Mouse (Mus musculus) limb, embryonic 10.5 days (tissue): ENCODE data around the gene Rpl3. TPM values are rescaled to one million over a fixed set of nuclear protein-coding genes. Genes with fewer than 3 reads are reported as not detected.
A peak's percentile ranks its signal among the peaks of the same experiment; 100 is the strongest.

Experiments used
- DNase-seq: peaks from one replicate; pipeline ENCODE4 v3.0.0-alpha.2; 2017; ENCODE audit warnings: low spot score
- H3K27ac ChIP-seq: fragments of 300-500 bp; sonication (generic); 2 replicates; pipeline ENCODE4 v1.5.1; 2016; ENCODE audit warnings: mild to moderate bottlenecking
- H3K27me3 ChIP-seq: fragments of 300-500 bp; sonication (generic); 2 replicates; pipeline ENCODE4 v1.6.1; 2016; ENCODE audit warnings: low read depth, mild to moderate bottlenecking; ENCODE audit not compliant: poor library complexity, severe bottlenecking
- H3K36me3 ChIP-seq: fragments of 300-500 bp; sonication (generic); 2 replicates; pipeline ENCODE4 v1.6.1; 2016; ENCODE audit warnings: mild to moderate bottlenecking, moderate library complexity
- H3K4me1 ChIP-seq: fragments of 300-500 bp; sonication (generic); 2 replicates; pipeline ENCODE4 v1.6.1; 2016
- H3K4me3 ChIP-seq: fragments of 300-500 bp; sonication (generic); 2 replicates; pipeline ENCODE4 v1.5.1; 2016; ENCODE audit warnings: mild to moderate bottlenecking, moderate library complexity
- H3K9me3 ChIP-seq: fragments of 300-500 bp; sonication (generic); replicated peaks from 2 replicates; pipeline ENCODE4 v1.6.1; 2016; ENCODE audit warnings: mild to moderate bottlenecking
- WGBS: fragments of 180-500 bp; shearing (Covaris S2); methylation state at CpG from one replicate; pipeline ENCODE4 v1.1.7; 2016; 5-methylcytosine and 5-hydroxymethylcytosine counted together
- polyA plus RNA-seq: library from polyadenylated mRNA; unstranded; fragments of >200 nt; fragmentation: Nextera tagmentation; extraction: Ambion mirVana; gene quantifications from 2 replicates; pipeline ENCODE4 v1.2.1, GENCODE M21; 2016

Rpl3 gene
- polyA plus RNA-seq, 1 experiment from 2014 or later: 1,077 TPM

DNA sequence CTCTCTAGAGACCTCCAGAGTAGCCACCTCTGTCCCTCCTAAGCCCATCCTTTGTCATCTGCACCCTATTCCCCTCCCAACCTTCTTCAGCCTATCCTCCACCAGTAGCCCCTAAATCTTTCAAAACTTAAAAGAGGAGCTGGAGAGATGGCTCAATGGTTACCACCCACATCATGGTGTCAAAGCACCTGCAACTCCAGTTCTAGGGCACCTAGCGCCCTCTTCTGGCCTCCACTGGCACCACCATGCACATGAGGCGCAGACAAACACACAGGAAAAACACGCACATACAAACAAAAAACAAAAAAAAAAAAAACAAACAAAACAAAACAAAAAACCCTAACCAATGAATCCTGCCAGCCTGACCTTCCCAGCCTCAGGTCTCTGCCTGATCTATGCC lies 25.1 kb downstream of the Rpl3 start:
- no peak for DNase-seq
- 49% methylated on average over 3 of the region's 3 CpGs for WGBS

GRCm38 (mm10) chr15:80065414-80065813 lies 26.3 kb downstream of the Rpl3 start:
- 17% methylated on average over 13 of the region's 13 CpGs for WGBS
- no peak overlapping the region for H3K27ac ChIP-seq
- DNase-seq: peak; percentile 58
- H3K27me3 ChIP-seq: no peaks in the 10 kb centered on the region
- no peaks in the 10 kb centered on the region for H3K9me3 ChIP-seq
- no peak overlapping the region for H3K4me3 ChIP-seq
- no peaks in the 10 kb centered on the region for H3K36me3 ChIP-seq
- H3K4me1 ChIP-seq: peaks cover 22% of the 10 kb centered on the region

More for the DNA sequence above, 25.1 kb downstream of the Rpl3 start:
- Histone ChIP-seq H3K27ac (no peak overlapping the region), H3K4me1 (peaks cover 22% of the 10 kb centered on the region), H3K4me3 (no peak overlapping the region), H3K27me3 (no peaks in the 10 kb centered on the region), H3K9me3 (no peaks in the 10 kb centered on the region), H3K36me3 (no peaks in the 10 kb centered on the region)

GRCm38 (mm10) chr15:80064965-80065364 lies 26.7 kb downstream of the Rpl3 start:
- WGBS: 79% methylated on average over 5 of the region's 5 CpGs
- no peaks in the 10 kb centered on the region for H3K27me3 ChIP-seq
- peaks cover 22% of the 10 kb centered on the region for H3K4me1 ChIP-seq
- no peaks in the 10 kb centered on the region for H3K9me3 ChIP-seq
- no peak overlapping the region for H3K27ac ChIP-seq
- no peak for DNase-seq
- no peak overlapping the region for H3K4me3 ChIP-seq
- H3K36me3 ChIP-seq: no peaks in the 10 kb centered on the region

- H3K9me3 ChIP-seq: no peaks in the 10 kb centered on the region
- no peaks in the 10 kb centered on the region for H3K36me3 ChIP-seq
- peaks cover 28% of the 10 kb centered on the region for H3K4me1 ChIP-seq
- no peak for DNase-seq
- H3K27ac ChIP-seq: peak overlapping the region; percentile 11
- H3K4me3 ChIP-seq: no peak overlapping the region
- WGBS: 48% methylated on average over 5 of the region's 5 CpGs
- no peaks in the 10 kb centered on the region for H3K27me3 ChIP-seq
These were observed 28.8 kb downstream of the Rpl3 start for GRCm38 (mm10) chr15:80062821-80063220.

DNA sequence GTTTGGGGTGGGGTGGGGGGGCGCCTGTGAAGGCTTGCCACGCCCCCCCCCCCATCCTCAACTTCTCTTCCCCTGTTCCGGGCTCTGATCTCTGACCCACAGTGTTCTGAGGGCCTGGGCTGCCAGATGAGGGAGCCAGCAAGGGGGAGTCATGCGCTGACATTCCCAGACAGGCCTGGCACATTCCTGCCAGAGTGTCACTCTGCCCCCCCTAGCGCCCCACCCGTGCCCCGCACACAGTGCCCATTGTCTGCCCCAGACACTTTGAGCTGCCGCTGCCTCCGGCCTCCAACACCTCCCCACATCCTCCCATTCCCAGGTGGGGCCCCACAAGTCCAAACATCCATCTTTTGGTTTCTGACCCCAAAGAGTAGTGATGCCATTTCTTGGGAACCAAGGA lies 29.3 kb downstream of the Rpl3 start:
- peaks cover 27% of the 10 kb centered on the region for H3K4me1 ChIP-seq
- peak overlapping the region; percentile 11; the same call in 1 of the 2 replicates for H3K27ac ChIP-seq
- H3K27me3 ChIP-seq: no peaks in the 10 kb centered on the region
- 77% methylated on average over 8 of the region's 9 CpGs for WGBS
- no peak for DNase-seq
- no peaks in the 10 kb centered on the region for H3K9me3 ChIP-seq
- no peak overlapping the region for H3K4me3 ChIP-seq
- no peaks in the 10 kb centered on the region for H3K36me3 ChIP-seq

GRCm38 (mm10) chr15:80061071-80061550 lies 30.6 kb downstream of the Rpl3 start:
- H3K27ac ChIP-seq: no peak overlapping the region
- no peak for DNase-seq
- peaks cover 31% of the 10 kb centered on the region for H3K4me1 ChIP-seq
- H3K36me3 ChIP-seq: no peaks in the 10 kb centered on the region
- no peaks in the 10 kb centered on the region for H3K9me3 ChIP-seq
- H3K4me3 ChIP-seq: no peak overlapping the region
- WGBS: 87% methylated on average over 4 of the region's 4 CpGs
- H3K27me3 ChIP-seq: no peaks in the 10 kb centered on the region

GRCm38 (mm10) chr15:80060356-80061070 lies 31.2 kb downstream of the Rpl3 start:
- WGBS: 93% methylated on average over 8 of the region's 8 CpGs

GRCm38 (mm10) chr15:80059606-80060005 lies 32.1 kb downstream of the Rpl3 start:
- peaks cover 30% of the 10 kb centered on the region for H3K4me1 ChIP-seq
- H3K4me3 ChIP-seq: no peak overlapping the region
- no peaks in the 10 kb centered on the region for H3K9me3 ChIP-seq
- WGBS: 61% methylated on average over 7 of the region's 7 CpGs
- H3K27me3 ChIP-seq: no peaks in the 10 kb centered on the region
- no peak for DNase-seq
- H3K36me3 ChIP-seq: no peaks in the 10 kb centered on the region
- no peak overlapping the region; the same call in 1 of the 2 replicates for H3K27ac ChIP-seq

More at GRCm38 (mm10) chr15:80060356-80061070, 31.2 kb downstream of the Rpl3 start:
- no peak for DNase-seq
- H3K4me1 ChIP-seq: peaks cover 35% of the 10 kb centered on the region
- H3K27me3 ChIP-seq: no peaks in the 10 kb centered on the region
- H3K4me3 ChIP-seq: no peak overlapping the region
- no peaks in the 10 kb centered on the region for H3K9me3 ChIP-seq
- H3K27ac ChIP-seq: no peak overlapping the region
- no peaks in the 10 kb centered on the region for H3K36me3 ChIP-seq

- DNase-seq: no peak
- H3K27ac ChIP-seq: no peak overlapping the region
- no peak overlapping the region for H3K4me3 ChIP-seq
- no peaks in the 10 kb centered on the region for H3K27me3 ChIP-seq
- no peaks in the 10 kb centered on the region for H3K36me3 ChIP-seq
- peaks cover 40% of the 10 kb centered on the region for H3K4me1 ChIP-seq
- WGBS: 90% methylated on average over 7 of the region's 7 CpGs
- H3K9me3 ChIP-seq: no peaks in the 10 kb centered on the region
These were observed 33.5 kb downstream of the Rpl3 start for GRCm38 (mm10) chr15:80058151-80058550.

GRCm38 (mm10) chr15:80054034-80054710 lies 37.5 kb downstream of the Rpl3 start:
- no peaks in the 10 kb centered on the region for H3K9me3 ChIP-seq
- peaks cover 44% of the 10 kb centered on the region for H3K4me1 ChIP-seq
- no peak overlapping the region for H3K4me3 ChIP-seq
- WGBS: 87% methylated on average over 7 of the region's 7 CpGs
- no peaks in the 10 kb centered on the region for H3K36me3 ChIP-seq
- no peaks in the 10 kb centered on the region for H3K27me3 ChIP-seq
- DNase-seq: no peak
- peak overlapping the region; percentile 71 for H3K27ac ChIP-seq

GRCm38 (mm10) chr15:80053381-80054033 lies 38.2 kb downstream of the Rpl3 start:
- H3K4me3 ChIP-seq: no peak overlapping the region
- H3K9me3 ChIP-seq: no peaks in the 10 kb centered on the region
- peaks cover 49% of the 10 kb centered on the region for H3K4me1 ChIP-seq
- peak overlapping the region; percentile 71 for H3K27ac ChIP-seq
- H3K27me3 ChIP-seq: no peaks in the 10 kb centered on the region
- DNase-seq: no peak
- H3K36me3 ChIP-seq: no peaks in the 10 kb centered on the region
- WGBS: 85% methylated on average over 8 of the region's 8 CpGs

DNA sequence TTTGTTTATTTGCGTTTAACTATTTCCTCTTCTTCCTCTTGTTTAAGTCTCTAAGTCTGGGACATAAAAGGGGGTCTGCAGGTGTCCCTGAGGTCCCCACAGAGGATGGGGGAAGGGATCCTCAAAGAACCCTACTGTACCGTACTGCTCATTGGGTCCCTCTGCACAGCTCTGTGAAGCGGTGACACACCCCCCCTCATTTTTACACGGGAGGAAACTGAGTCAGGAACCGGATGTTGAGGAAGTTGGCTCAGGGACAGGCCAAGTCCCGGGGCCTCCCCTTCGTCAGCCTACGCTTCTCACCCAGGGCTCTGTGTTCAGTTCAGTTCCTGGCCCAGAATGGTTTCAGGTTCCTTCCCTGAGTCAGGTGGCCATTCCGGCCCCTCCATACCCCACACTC lies 39.9 kb downstream of the Rpl3 start:
- no peak overlapping the region for H3K4me3 ChIP-seq
- H3K36me3 ChIP-seq: no peaks in the 10 kb centered on the region
- H3K4me1 ChIP-seq: peaks cover 47% of the 10 kb centered on the region
- WGBS: 87% methylated on average over 9 of the region's 9 CpGs
- no peak for DNase-seq
- H3K27ac ChIP-seq: peak overlapping the region; percentile 50
- H3K27me3 ChIP-seq: 0 out of 2 replicates have a peak, but pooled peaks cover 7% of the 10 kb centered on the region
- no peaks in the 10 kb centered on the region for H3K9me3 ChIP-seq
